Mouse (Mus musculus) limb, embryonic 12.5 days (tissue): ENCODE results near the gene Pink1. TPM values are rescaled to one million over a fixed set of nuclear protein-coding genes. Genes with fewer than 3 reads are reported as not detected.

Experiments
- ATAC-seq: fragments of 200-750 bp; cut with Nextera tagmentation; 2 replicates; pipeline ENCODE4 v1.8.0; 2017; ENCODE audit warnings: low read depth, moderate TSS enrichment; ENCODE audit not compliant: insufficient number of reproducible peaks, insufficient read depth, low FRiP score, low TSS enrichment
- H3K27ac ChIP-seq: fragments of 300-500 bp; sonication (generic); 2 replicates; pipeline ENCODE4 v1.5.1; 2016; ENCODE audit warnings: mild to moderate bottlenecking, moderate library complexity
- H3K27me3 ChIP-seq: fragments of 300-500 bp; sonication (generic); 2 replicates; pipeline ENCODE4 v1.6.1; 2016; ENCODE audit warnings: mild to moderate bottlenecking, moderate library complexity
- H3K36me3 ChIP-seq: fragments of 300-500 bp; sonication (generic); 2 replicates; pipeline ENCODE4 v1.6.1; 2016; ENCODE audit warnings: mild to moderate bottlenecking, moderate library complexity
- H3K4me1 ChIP-seq: fragments of 300-500 bp; sonication (generic); replicated peaks from 2 replicates; pipeline ENCODE4 v1.6.1; 2016
- H3K4me2 ChIP-seq: fragments of 300-500 bp; sonication (generic); 2 replicates; pipeline ENCODE4 v1.6.1; 2016; ENCODE audit warnings: mild to moderate bottlenecking, moderate library complexity
- H3K4me3 ChIP-seq: fragments of 300-500 bp; sonication (generic); replicated peaks from 2 replicates; pipeline ENCODE4 v1.5.1; 2016; ENCODE audit warnings: mild to moderate bottlenecking
- H3K9ac ChIP-seq: fragments of 300-500 bp; sonication (generic); replicated peaks from 2 replicates; pipeline ENCODE4 v1.6.1; 2016; ENCODE audit warnings: mild to moderate bottlenecking, moderate library complexity
- H3K9me3 ChIP-seq: fragments of 300-500 bp; sonication (generic); 2 replicates; pipeline ENCODE4 v1.6.1; 2016; ENCODE audit warnings: mild to moderate bottlenecking, moderate library complexity
- WGBS: fragments of 180-500 bp; shearing (Covaris S2); methylation state at CpG from one replicate; pipeline ENCODE4 v1.1.7; 2016; 5-methylcytosine and 5-hydroxymethylcytosine counted together
- polyA plus RNA-seq: library from polyadenylated mRNA; unstranded; fragments of >200 nt; fragmentation: Nextera tagmentation; extraction: Ambion mirVana; gene quantifications from 2 replicates; pipeline ENCODE4 v1.2.1, GENCODE M21; 2016

Pink1 gene
- 55.8 and 57.4 TPM in 2 replicates for polyA plus RNA-seq

DNA sequence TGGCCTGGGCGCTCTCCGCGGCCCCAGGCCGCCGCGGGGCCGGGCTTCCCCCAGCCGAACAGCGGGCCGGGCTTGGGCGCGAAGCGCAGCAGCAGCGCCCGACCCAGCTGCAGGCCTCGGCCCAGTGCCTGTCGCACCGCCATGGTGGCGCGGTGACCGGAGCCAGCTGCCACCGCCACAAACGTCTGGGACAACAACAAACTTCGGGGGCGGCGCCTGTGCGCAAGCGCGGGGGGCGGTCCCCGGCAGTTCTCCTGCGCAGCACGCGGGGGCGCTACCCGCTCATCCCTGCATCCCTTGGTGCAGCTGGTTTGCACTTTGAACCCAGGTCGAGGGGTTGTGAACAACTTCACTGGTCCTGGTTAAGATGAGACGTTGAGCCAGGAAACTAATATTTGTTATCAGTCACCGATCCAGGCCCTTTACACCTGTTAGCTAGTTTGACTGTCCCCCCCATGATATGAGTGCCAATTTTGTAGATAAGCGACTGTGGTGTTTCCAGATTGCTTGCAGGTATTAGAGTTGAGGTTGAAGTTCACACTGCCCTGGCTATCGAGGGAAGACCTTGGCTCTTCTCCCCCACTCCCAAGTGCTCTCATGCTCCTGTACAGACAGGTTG is at the start of gene Pink1:
Gene Pink1 (minus strand): TSS at position 231 of the 619 bp plus-strand sequence.
- Histone ChIP-seq H3K9me3 (no peaks in the 10 kb centered on the region), H3K9ac (peak within 1 kb of the TSS; percentile 93), H3K27ac (peak within 1 kb of the TSS; percentile 97), H3K4me1 (peaks cover 6% of the 10 kb centered on the region; the same call in 1 of the 2 replicates), H3K4me3 (peak within 1 kb of the TSS; percentile 93), H3K4me2 (peak within 1 kb of the TSS; percentile 70), H3K36me3 (no peaks in the 10 kb centered on the region), H3K27me3 (peaks cover 7% of the 10 kb centered on the region)
- peak; percentile 56 for ATAC-seq
- WGBS: 4% methylated on average over 41 of the region's 41 CpGs

DNA sequence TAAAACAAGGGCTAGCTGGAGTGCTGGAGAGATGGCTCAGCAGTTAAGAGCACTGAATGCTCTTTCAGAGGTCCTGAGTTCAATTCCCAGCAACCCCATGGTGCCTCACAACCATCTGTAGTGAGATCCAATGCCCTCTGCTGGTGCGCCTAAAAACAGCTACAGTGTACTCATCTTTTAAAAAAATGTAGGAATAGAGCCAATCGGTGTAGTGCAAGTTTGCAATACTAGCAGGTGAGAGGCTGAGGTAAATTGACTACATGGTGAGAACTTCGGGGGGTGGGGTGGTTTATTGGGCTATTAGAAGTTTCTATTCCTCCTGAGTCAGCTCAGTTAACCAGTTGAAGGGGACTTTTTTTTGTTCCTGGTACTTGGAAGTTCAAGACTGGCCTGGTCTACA is 49.0 kb upstream of the Pink1 start:
- Histone ChIP-seq H3K4me1 (no peaks in the 10 kb centered on the region), H3K9ac (no peak overlapping the region), H3K9me3 (no peaks in the 10 kb centered on the region), H3K36me3 (no peaks in the 10 kb centered on the region), H3K27me3 (0 out of 2 replicates have a peak, but pooled peaks cover 3% of the 10 kb centered on the region), H3K4me3 (no peak overlapping the region), H3K4me2 (no peak overlapping the region), H3K27ac (no peak overlapping the region)
- WGBS: 84% methylated on average over 3 of the region's 3 CpGs
- ATAC-seq: no peak

DNA sequence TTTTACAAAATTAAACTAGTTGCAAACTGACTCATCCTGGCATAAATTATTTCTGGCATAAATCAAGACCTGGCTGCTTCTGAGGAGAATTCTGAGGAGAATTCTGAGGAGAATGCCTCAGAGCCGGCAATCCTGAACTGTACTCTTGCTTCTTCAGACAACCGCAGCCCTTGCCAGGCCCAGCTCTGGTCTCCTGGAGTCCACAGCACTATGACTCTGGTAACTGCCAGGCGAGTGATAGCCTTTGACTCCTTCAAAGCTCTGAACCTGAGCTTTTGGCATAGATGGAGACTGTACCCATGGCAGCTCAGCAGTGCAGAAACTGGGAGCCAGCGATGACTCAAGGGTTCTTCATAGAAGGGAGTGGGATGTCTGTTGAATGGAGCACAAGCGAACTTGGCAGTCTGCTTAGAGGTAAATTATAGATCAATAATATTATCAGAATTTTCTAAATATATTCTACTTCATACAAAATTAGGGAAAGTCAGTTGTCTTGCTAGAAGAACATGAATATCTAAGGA is 44.9 kb upstream of the Pink1 start:
- no peak overlapping the region for H3K27ac ChIP-seq
- no peaks in the 10 kb centered on the region for H3K36me3 ChIP-seq
- no peak overlapping the region for H3K9ac ChIP-seq
- peaks cover 33% of the 10 kb centered on the region for H3K27me3 ChIP-seq
- 80% methylated on average over 5 of the region's 5 CpGs for WGBS
- H3K4me1 ChIP-seq: peaks cover 11% of the 10 kb centered on the region; the same call in 1 of the 2 replicates
- no peak overlapping the region for H3K4me2 ChIP-seq
- no peak for ATAC-seq
- no peaks in the 10 kb centered on the region for H3K9me3 ChIP-seq
- no peak overlapping the region for H3K4me3 ChIP-seq

DNA sequence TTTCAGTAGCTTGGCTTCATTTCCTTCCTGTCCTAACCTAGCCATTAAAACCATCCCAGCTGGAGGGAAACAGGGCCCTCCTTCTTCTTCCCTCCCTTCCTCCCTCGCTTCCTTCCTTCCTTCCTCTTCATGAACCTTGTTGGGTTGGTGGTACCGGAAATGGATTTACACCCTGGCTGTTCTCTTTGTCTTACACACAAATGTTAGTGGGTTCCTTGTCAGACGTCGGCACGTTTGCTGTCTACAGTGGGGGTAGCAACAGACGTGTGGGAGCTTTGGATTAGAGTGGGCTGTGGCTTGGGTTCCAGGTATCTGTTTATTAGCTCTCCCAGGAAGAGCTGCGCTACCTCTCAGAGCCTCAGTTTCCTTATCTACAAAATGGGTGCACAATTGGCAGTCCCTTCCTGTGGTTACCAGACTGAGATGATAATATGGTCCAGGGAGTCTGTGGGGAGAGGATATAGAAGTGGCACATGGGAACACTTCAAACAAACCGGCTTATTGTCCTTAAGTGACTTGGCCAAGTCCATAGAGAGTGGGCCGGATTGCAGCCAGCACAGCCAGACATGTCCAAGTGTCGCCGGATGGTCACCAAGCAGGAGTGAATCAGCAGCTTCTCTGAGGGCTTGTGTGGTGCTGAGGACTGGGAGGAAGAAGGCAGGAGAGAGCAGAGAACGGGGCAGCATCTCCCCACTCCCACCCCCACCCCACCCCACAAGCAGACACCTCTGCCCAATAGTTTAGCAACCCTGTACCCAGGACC is 42.6 kb upstream of the Pink1 start:
- H3K4me1 ChIP-seq: peaks cover 11% of the 10 kb centered on the region; the same call in 1 of the 2 replicates
- H3K9me3 ChIP-seq: no peaks in the 10 kb centered on the region
- H3K27ac ChIP-seq: no peak overlapping the region
- no peak overlapping the region for H3K4me3 ChIP-seq
- H3K9ac ChIP-seq: no peak overlapping the region
- peaks cover 36% of the 10 kb centered on the region for H3K27me3 ChIP-seq
- 81% methylated on average over 12 of the region's 12 CpGs for WGBS
- no peak for ATAC-seq
- peak overlapping the region; percentile 76 for H3K4me2 ChIP-seq
- H3K36me3 ChIP-seq: no peaks in the 10 kb centered on the region

DNA sequence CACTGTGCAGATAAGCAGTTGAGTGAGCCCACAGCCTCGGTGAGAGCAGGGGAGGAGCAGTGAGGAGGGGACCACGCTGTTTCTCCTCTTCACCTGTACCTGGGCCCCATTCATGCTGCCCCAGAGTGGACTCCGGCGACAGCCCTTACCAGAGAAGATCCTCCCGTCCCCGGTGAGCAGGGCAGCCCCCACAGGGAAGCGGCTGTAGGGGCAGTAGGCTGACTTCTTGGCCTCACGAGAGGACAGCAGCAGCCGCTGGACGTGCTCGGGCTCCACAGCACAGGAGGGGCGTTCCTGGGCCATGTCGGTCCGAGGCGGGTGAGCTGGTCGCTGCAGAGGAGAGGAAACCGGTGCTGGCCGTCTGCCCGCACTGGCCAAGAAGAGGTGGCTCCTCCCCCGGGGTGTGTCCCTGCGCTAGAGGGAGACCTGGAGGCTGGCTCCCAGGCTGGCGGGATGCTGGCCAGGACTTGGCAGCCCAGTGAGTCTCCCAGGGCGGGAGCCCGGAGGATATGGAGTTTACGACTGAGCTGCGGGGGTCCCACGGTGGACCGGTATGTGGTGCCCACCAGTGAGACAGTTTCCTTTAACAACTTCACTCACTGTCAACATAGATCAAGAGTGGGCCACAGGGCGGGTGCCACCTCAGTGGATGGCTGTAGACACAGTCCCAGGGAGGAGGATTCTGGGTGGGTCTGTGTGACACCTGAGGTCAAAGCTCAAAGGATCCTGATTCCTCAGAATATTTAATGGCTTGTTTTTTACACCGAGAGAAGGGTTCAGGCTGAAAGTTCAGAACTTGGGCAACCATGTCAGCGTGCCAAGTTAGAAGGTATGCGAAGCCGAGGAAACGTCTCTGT is 41.8 kb upstream of the Pink1 start, which contains the start of gene Cda:
Gene Cda (minus strand): TSS at position 352 of the 857 bp plus-strand sequence.
- H3K27me3 ChIP-seq: peaks cover 36% of the 10 kb centered on the region
- no peaks in the 10 kb centered on the region for H3K36me3 ChIP-seq
- H3K9me3 ChIP-seq: no peaks in the 10 kb centered on the region
- peak; percentile 71 for ATAC-seq
- peaks cover 11% of the 10 kb centered on the region; the same call in 1 of the 2 replicates for H3K4me1 ChIP-seq
- H3K4me3 ChIP-seq: peak within 1 kb of the TSS; percentile 40
- peak within 1 kb of the TSS; percentile 53 for H3K9ac ChIP-seq
- no peak within 1 kb of the TSS for H3K27ac ChIP-seq
- H3K4me2 ChIP-seq: peak within 1 kb of the TSS; percentile 76
- 9% methylated on average over 34 of the region's 34 CpGs for WGBS

DNA sequence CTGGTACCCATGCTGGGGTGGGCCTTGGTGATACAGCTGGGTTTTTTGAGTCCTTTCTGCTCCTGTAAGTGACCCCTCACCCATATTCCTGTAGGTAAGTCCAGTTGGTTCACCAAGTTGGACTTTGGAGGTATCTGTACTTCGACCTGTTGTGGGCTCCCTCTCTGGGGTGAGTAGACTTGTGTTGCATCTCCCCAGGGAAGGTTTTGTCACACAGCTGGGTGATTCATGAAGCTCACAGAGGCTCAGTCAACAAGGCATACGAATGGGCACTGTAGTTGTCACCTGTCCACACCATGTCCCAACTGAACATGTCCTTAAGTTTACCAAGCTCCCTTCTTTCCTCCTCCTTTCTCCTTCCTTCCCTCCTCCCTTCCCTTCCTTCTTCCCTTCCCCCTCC is 40.5 kb upstream of the Pink1 start:
- 77% methylated on average over 2 of the region's 2 CpGs for WGBS
- Histone ChIP-seq H3K4me2 (no peak overlapping the region), H3K4me3 (no peak overlapping the region), H3K9me3 (no peaks in the 10 kb centered on the region), H3K27ac (no peak overlapping the region), H3K27me3 (peaks cover 44% of the 10 kb centered on the region), H3K4me1 (peaks cover 11% of the 10 kb centered on the region; the same call in 1 of the 2 replicates), H3K36me3 (no peaks in the 10 kb centered on the region), H3K9ac (no peak overlapping the region)
- ATAC-seq: no peak

DNA sequence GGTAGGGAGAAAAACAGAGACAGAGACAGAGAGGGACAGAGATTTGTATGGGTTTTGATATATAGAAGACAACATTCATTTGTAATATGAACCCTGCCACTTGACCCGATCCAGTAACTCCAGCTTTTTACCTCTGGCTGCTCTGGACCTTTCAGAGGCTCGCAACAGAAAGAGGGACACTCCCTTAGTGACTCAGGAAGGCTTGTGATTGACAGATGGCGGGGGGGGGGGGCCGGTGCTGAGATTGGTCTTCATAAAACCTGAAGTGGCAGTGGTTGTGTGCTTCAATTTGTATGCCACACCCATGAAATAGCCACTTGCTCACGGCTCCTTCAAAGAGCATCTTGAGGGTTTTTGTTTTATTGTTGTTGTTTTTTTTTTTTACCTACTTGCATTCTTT is 37.4 kb upstream of the Pink1 start:
- Histone ChIP-seq H3K9ac (no peak overlapping the region), H3K4me1 (peaks cover 10% of the 10 kb centered on the region; the same call in 1 of the 2 replicates), H3K4me3 (no peak overlapping the region), H3K27me3 (peaks cover 40% of the 10 kb centered on the region), H3K9me3 (no peaks in the 10 kb centered on the region), H3K4me2 (no peak overlapping the region), H3K36me3 (no peaks in the 10 kb centered on the region), H3K27ac (no peak overlapping the region)
- 48% methylated on average over 5 of the region's 5 CpGs for WGBS
- ATAC-seq: no peak

DNA sequence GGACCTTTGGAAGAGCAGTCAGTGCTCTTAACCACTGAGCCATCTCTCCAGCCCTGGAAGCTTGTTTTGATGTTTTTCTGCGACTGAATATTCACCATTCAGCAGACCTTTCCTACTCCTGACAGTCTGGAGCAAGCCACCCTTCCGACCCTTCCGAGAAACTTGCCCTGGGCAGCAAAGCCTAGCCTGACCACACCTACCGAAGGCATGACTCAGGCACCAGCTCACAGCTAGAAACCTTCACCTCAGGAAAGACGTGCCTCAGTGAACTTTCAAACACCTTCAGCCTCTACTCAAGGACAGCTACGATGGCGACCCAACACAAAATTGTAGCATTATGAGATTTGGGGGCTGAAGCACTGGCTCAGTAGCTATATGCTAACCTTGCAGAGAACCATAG is 36.8 kb upstream of the Pink1 start:
- ATAC-seq: no peak
- Histone ChIP-seq H3K4me3 (no peak overlapping the region), H3K36me3 (no peaks in the 10 kb centered on the region), H3K9me3 (no peaks in the 10 kb centered on the region), H3K27me3 (peaks cover 33% of the 10 kb centered on the region), H3K27ac (no peak overlapping the region), H3K9ac (no peak overlapping the region), H3K4me1 (peaks cover 4% of the 10 kb centered on the region; the same call in 1 of the 2 replicates), H3K4me2 (no peak overlapping the region)
- WGBS: 78% methylated on average over 7 of the region's 7 CpGs

DNA sequence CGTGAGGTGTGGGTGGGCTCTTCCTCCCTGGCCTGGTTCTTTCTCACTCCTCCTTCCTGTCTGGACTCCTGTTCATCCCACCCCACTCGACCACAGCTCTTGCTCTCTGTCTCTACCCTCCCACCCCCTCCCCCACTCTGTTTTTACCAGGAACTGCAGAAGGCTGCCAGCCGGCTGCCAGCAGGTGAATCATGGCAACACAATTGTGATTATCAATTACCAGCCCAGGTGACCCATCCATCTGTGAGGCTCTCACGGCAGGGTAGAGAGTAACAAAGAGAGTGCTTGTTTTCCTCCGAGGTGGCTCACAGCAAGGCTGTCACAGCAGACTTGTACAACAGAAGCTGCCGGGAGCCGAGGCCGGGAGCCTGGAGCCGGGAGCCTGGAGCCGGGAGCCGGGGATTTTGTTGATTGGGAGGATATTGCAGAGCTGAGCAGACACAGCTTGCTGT is 35.3 kb upstream of the Pink1 start:
- H3K27me3 ChIP-seq: peaks cover 20% of the 10 kb centered on the region
- 0 out of 2 replicates have a peak overlapping the region, but pooled peaks have one; percentile 5 for H3K4me2 ChIP-seq
- H3K9me3 ChIP-seq: no peaks in the 10 kb centered on the region
- no peak overlapping the region for H3K9ac ChIP-seq
- ATAC-seq: no peak
- 8% methylated on average over 11 of the region's 11 CpGs for WGBS
- H3K4me3 ChIP-seq: no peak overlapping the region
- H3K36me3 ChIP-seq: no peaks in the 10 kb centered on the region
- no peaks in the 10 kb centered on the region for H3K4me1 ChIP-seq
- H3K27ac ChIP-seq: no peak overlapping the region

DNA sequence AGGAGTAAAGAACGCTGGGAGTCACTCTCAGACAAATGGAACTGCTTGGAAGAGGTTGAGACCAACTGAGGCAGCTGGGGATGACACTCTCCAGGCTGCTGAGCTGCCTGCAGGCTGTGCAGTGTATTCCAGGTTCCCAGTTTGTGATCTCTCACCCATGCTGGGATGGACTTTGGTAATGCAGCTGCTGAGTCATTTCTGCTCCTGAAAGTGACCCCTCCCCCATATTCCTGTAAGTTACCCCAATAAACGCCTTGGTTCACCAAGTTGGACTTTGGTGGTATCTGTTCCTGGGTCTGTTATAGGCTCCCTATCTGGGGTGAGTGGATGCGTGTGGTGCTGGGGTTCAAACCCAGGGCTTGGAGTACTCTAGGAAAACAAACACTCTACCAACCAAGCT is 32.1 kb upstream of the Pink1 start:
- no peaks in the 10 kb centered on the region for H3K9me3 ChIP-seq
- WGBS: 79% methylated on average over 3 of the region's 3 CpGs
- H3K4me3 ChIP-seq: no peak overlapping the region
- H3K9ac ChIP-seq: no peak overlapping the region
- no peaks in the 10 kb centered on the region for H3K36me3 ChIP-seq
- ATAC-seq: no peak
- H3K27ac ChIP-seq: no peak overlapping the region
- H3K4me2 ChIP-seq: no peak overlapping the region
- H3K27me3 ChIP-seq: peaks cover 14% of the 10 kb centered on the region
- H3K4me1 ChIP-seq: no peaks in the 10 kb centered on the region
